Mouse (Mus musculus) kidney, postnatal 10 days (tissue): ENCODE data around the gene Man2c1.

Experiments used
- DNase-seq: peaks from one replicate; pipeline ENCODE4 v3.0.0; 2021; ENCODE audit warnings: mixed read lengths

Gene Man2c1

GRCm38 (mm10) chr9:57130577-57131433 is at the start of gene Man2c1:
Gene Man2c1, plus strand, starts transcription at chr9:57130690.
- peak; percentile 97 for DNase-seq

DNA sequence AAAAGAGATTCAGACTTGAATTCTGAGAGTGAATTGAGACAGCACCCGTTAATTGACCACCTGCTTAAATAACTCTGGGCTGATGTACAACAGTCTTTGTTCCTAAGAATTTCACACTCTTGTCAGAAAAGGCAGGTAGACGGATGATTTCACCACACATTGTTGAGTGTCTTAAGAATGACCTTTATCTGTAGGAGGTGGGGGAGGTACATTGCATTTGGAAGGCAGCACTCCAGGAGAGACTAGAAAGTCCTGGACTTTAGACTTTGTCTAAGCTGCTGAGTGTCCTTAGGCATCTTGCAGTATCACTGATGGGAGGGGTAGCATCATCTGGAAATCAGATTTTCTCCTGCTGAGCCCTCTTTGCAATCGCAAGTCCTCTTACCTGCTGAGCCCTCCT is 48.3 kb upstream of the Man2c1 start:
- no peak for DNase-seq

GRCm38 (mm10) chr9:57117261-57117755 is 13.2 kb upstream of the Man2c1 start:
- DNase-seq = peak; percentile 41

GRCm38 (mm10) chr9:57129641-57130040 is 849 bp upstream of the Man2c1 start:
- no peak for DNase-seq

- DNase-seq = no peak
Observed at GRCm38 (mm10) chr9:57137246-57137645, 6.8 kb downstream of the Man2c1 start.

- no peak for DNase-seq
Observed at GRCm38 (mm10) chr9:57137777-57138176, 7.3 kb downstream of the Man2c1 start.

DNA sequence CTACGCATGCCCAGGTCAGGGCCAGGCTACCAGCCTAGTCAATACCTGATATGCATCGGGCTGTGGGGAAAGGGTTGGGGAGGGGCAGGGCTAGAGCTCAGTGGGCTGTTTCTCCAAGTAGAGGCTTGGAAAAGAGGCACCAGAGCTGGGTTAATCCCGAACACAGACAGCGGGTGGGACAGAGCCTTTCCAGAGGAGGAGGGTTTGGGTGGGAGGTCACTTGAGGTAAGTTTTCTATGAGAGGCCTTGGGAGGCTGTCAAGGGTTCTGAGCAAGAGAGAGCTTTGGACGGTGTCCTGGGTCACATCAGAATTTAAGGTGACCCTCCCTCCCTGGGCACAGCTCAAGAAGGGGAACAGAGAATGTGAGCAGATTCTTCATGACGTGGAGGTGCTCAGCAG is 8.0 kb downstream of the Man2c1 start:
- DNase-seq = no peak

- no peak for DNase-seq
Observed at GRCm38 (mm10) chr9:57139110-57139509, 8.6 kb downstream of the Man2c1 start.

GRCm38 (mm10) chr9:57139571-57139970 is 9.1 kb downstream of the Man2c1 start:
- no peak for DNase-seq

DNA sequence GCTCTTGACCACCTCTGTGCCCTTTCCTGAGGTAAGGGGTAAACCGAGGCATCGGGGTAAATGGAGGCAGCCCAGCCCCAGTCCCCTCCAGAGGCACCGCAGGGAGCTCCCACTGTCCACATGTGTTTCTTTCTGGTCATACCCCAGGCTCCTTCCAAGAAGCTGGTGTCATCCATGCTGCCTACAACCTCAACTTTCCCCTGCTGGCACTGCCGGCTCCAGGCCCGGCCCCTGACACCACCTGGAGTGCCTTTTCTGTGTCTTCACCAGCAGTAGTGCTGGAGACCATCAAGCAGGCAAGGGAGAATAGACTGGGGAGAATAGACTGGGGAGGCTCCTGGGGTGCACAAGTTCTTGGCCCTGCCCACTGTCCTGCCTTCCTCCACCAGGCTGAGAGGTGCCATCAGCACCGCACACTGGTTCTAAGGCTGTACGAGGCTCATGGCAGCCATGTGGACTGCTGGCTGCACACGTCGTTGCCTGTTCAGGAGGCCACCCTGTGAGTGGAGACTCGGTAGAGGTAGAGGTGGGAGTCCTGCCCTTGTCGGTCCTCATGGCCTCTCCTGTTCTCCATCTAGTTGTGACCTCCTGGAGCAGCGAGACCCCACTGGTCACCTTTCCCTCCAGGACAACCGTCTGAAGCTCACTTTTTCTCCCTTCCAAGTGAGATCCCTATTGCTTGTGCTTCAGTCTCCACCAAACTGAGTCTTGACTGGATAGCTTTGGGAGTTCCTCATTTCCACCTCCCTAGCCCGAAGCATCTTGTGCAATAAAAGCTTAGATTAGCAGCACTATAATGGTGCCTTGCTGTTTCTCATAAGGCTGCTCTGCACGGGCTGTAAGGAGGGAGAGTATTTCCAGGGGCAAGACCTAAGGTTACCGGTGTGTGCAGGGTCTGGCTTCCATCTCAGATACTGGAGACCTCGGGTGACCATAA is 11.2 kb downstream of the Man2c1 start:
- DNase-seq = no peak

GRCm38 (mm10) chr9:57143212-57143611 is 12.7 kb downstream of the Man2c1 start:
- DNase-seq = no peak

DNA sequence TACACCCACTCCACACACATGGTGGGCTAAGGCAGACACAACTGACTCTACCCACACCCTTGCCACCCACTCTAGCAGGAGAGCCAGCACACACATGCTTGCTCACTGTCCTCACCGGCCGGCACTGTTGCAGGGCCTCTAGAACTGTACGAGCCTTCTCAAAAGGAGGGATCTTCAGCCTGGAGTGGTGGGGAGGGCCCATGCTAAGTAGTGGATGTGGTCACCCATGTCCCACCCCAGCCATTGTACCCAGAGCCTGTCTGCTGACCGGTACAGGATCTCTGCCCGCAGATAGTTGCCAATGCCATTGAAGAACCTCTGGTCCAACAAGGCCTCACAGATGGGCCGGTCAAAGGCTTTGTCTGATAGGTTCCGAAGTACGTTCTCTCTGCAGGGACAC is 14.3 kb downstream of the Man2c1 start:
- no peak for DNase-seq

- DNase-seq = no peak
Observed at GRCm38 (mm10) chr9:57146451-57147066, 16.1 kb downstream of the Man2c1 start.

- no peak for DNase-seq
Observed at GRCm38 (mm10) chr9:57147205-57148143, 17.0 kb downstream of the Man2c1 start.

DNA sequence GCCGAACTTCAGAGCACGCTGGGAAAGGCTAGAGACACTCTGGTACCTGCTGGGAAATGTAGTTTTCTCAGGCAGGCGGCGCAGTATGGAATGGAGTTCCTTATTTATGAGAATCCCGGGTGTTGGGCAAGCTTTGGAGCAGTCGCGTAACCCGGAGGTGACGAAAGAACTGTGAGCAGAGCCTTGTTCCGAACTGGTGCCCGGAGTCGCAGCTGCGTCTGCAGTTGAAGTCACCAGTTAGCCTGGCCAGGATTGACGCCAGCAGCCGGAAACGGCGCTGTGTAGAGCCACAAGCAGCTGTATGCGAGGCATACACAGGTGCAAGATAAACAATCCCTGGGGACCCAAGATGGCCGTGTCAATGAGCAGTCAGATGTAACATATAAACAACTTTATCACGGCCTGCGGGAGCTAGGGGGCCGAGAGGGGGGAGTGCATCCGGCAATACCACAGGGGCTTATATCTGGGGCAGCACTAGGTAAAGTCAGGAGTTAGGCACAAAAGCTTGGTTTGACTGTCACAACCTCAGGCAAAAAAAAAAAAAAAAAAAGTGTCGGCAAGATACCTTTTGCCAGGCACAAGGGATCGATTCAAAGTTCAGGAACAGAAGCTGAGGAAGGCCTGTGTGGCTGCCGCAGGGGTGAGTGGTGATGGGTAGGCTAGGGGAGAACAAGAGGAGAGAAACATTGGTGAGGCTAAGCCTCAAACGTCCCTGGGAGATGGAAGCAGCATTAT is 17.8 kb downstream of the Man2c1 start, which contains the start of gene Neil1:
Gene Neil1, minus strand, starts transcription at position 162 of the 735 bp plus-strand sequence.
- peak; percentile 88 for DNase-seq

- DNase-seq = no peak
Observed at GRCm38 (mm10) chr9:57149021-57149420, 18.5 kb downstream of the Man2c1 start.

DNA sequence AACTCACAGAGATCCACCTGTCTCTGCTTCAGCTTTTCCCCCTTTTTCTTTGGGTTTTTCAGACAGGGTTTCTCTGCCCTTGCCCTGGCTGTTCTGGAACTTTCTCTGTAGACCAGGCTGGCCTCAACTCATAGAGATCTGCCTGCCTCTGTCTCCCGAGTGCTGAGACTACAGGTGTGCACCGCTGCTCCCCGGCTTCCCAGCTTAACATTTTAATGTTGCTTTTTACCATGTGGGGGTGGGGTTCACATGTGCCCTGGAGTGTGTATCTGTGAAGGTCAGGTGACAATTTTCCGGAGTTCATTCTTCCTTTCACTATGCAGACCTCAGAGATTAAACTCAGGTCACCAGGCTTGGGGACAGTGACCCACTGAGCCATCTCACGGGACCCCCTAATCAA is 19.7 kb downstream of the Man2c1 start:
- no peak for DNase-seq

DNA sequence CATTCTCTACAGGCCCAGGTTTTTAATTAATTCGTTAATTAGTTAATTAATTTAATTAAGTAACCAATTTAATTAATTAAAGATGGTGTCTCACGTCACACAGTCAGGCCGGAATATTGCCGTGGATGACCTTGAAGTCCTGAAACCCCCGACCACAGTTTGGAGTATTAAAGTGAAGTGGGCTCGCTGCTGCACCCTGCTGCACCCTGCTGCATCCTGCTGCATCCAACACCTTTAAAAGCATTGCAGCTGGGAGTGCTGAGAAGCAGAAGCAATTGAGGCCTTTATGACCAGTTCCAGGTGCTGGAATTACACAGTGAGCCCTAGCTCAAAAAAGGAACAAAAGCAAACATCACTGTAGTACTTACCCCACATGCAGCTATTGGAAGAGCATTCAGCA is 21.8 kb downstream of the Man2c1 start:
- no peak for DNase-seq

- no peak for DNase-seq
Observed at GRCm38 (mm10) chr9:57156383-57156782, 25.9 kb downstream of the Man2c1 start.

- no peak for DNase-seq
Observed at GRCm38 (mm10) chr9:57156823-57157222, 26.3 kb downstream of the Man2c1 start.

DNA sequence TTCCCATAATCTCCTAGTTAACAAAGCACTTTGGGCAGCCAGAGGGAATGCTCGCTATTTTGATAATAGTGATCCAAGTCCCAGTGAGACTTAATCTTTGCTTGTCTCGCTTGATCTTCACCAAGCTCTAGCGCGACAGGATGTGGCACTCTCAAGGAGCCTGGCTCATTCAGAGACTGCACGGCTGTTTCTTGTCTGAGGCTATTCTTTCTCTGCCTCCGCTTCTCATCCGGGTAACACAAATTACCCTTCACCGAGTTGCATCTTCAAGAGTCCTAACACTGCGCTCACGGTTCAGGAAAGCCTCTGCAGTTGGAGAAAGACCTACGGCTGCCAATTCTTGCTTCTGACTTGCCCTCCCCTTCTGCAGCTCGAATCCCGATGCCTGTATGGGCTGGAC is 27.0 kb downstream of the Man2c1 start:
- no peak for DNase-seq
